Mouse (Mus musculus) cortical plate, adult 2 months (tissue): ENCODE data around the gene Sbk3.

Source experiments
- CTCF ChIP-seq: fragments of 200-500 bp; IDR thresholded peaks from 2 replicates; pipeline ENCODE4 v1.5.1; 2011; ENCODE audit warnings: mild to moderate bottlenecking, control low read depth, low read length; ENCODE audit not compliant: insufficient read depth; ENCODE audit errors: extremely low read depth
- POLR2A ChIP-seq: fragments of 200-500 bp; IDR thresholded peaks from 2 replicates; pipeline ENCODE4 v1.6.1; 2011; ENCODE audit warnings: mild to moderate bottlenecking, low read length, control low read depth; ENCODE audit not compliant: insufficient read depth; ENCODE audit errors: extremely low read depth

- TF ChIP-seq CTCF = no peak
- no peak for TF ChIP-seq POLR2A
Observed at GRCm38 (mm10) chr7:4988250-4988649, 17.3 kb upstream of the Sbk3 start.
